Mouse (Mus musculus) intestine, embryonic 16.5 days (tissue): ENCODE measurements around the gene Cux2. TPM values are rescaled to one million over a fixed set of nuclear protein-coding genes. Genes with fewer than 3 reads are reported as not detected.

ENCODE experiments used
- ATAC-seq: fragments of 200-750 bp; cut with Nextera tagmentation; 2 replicates; pipeline ENCODE4 v1.8.0; 2017; ENCODE audit warnings: moderate TSS enrichment, moderate library complexity
- H3K27ac ChIP-seq: fragments of 300-500 bp; sonication (generic); 2 replicates; pipeline ENCODE4 v1.5.1; 2014; ENCODE audit warnings: mild to moderate bottlenecking, low read length
- H3K27me3 ChIP-seq: fragments of 300-500 bp; sonication (generic); replicated peaks from 2 replicates; pipeline ENCODE4 v1.6.1; 2014; ENCODE audit warnings: low read length, control low read depth, mixed read lengths; ENCODE audit not compliant: control insufficient read depth, insufficient read depth
- H3K36me3 ChIP-seq: fragments of 300-500 bp; sonication (generic); 2 replicates; pipeline ENCODE4 v1.6.1; 2014; ENCODE audit warnings: low read length, control low read depth; ENCODE audit not compliant: control insufficient read depth, insufficient read depth
- H3K4me1 ChIP-seq: fragments of 300-500 bp; sonication (generic); 2 replicates; pipeline ENCODE4 v1.6.1; 2014; ENCODE audit warnings: low read length, control low read depth, mixed read lengths; ENCODE audit not compliant: control insufficient read depth, insufficient read depth
- H3K4me2 ChIP-seq: fragments of 300-500 bp; sonication (generic); 2 replicates; pipeline ENCODE4 v1.6.1; 2014; ENCODE audit warnings: low read depth, low read length, control low read depth
- H3K4me3 ChIP-seq: fragments of 300-500 bp; sonication (generic); 2 replicates; pipeline ENCODE4 v1.5.1; 2014; ENCODE audit warnings: mild to moderate bottlenecking, low read length
- H3K9ac ChIP-seq: fragments of 300-500 bp; sonication (generic); 2 replicates; pipeline ENCODE4 v1.6.1; 2014; ENCODE audit warnings: low read depth, low read length
- H3K9me3 ChIP-seq: fragments of 300-500 bp; sonication (generic); 2 replicates; pipeline ENCODE4 v1.6.1; 2016; ENCODE audit warnings: low read length, control low read depth; ENCODE audit not compliant: control insufficient read depth
- WGBS: fragments of 180-500 bp; shearing (Covaris S2); extraction: QIAGEN DNeasy Blood & Tissue Kit; methylation state at CpG from one replicate; pipeline ENCODE4 v1.1.7; 2014; 5-methylcytosine and 5-hydroxymethylcytosine counted together
- polyA plus RNA-seq: library from polyadenylated mRNA; unstranded; fragments of >200 nt; fragmentation: Nextera tagmentation; extraction: Ambion mirVana; gene quantifications from 2 replicates; pipeline ENCODE4 v1.2.1, GENCODE M21; 2015

Gene Cux2
- polyA plus RNA-seq, 1 experiment from 2014 or later, result 4.8 TPM

DNA sequence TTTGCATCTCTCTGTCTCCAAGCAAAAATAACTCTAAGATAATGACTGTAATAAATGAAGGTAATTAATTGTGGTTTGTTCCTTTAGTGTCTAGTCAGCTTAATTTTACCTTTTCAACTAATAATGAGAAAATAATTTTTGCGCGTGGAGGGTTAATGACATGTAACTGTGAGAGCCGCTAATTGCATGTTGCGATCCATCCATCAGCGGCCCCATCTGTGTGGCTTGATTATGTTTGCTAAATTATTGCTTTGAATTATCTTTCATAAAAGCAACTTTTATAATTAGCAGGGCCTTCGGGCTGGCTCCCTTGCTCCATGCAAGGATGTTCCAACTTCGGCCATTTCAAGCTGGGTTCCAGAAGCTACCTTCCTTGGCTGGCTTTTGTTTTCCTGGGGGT is 130.7 kb downstream of the Cux2 start:
- H3K4me1 ChIP-seq, result no peaks in the 10 kb centered on the region
- no peak overlapping the region for H3K4me3 ChIP-seq
- ATAC-seq, result no peak
- no peak overlapping the region for H3K4me2 ChIP-seq
- no peak overlapping the region for H3K9ac ChIP-seq
- no peaks in the 10 kb centered on the region for H3K9me3 ChIP-seq
- no peak overlapping the region for H3K27ac ChIP-seq
- H3K36me3 ChIP-seq, result no peaks in the 10 kb centered on the region
- WGBS, result 84% methylated on average over 7 of the region's 7 CpGs
- H3K27me3 ChIP-seq, result 0 out of 2 replicates have a peak, but pooled peaks cover 2% of the 10 kb centered on the region

DNA sequence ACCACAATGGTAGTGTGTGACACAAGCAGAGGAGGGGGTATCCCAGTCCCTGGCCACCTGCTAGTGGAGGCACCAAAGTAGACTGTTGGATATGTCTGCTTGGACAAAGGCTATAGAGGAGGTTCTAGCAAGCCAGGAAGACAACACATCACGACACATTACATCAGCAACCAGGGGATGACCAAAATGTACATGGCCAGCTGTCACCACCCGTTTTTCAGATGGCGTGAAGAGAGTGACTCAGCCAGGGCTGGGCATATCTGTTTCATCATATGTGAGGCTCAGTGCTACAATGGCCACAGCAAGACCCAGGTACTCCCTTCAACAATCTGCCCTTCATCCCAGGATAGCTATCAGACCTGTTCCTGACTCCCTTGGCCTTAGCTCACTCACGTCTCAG is 133.1 kb downstream of the Cux2 start:
- no peak for ATAC-seq
- no peaks in the 10 kb centered on the region for H3K9me3 ChIP-seq
- H3K4me3 ChIP-seq, result no peak overlapping the region
- no peak overlapping the region for H3K9ac ChIP-seq
- no peaks in the 10 kb centered on the region for H3K27me3 ChIP-seq
- H3K36me3 ChIP-seq, result no peaks in the 10 kb centered on the region
- H3K27ac ChIP-seq, result no peak overlapping the region
- 81% methylated on average over 4 of the region's 4 CpGs for WGBS
- H3K4me2 ChIP-seq, result no peak overlapping the region
- no peaks in the 10 kb centered on the region for H3K4me1 ChIP-seq

DNA sequence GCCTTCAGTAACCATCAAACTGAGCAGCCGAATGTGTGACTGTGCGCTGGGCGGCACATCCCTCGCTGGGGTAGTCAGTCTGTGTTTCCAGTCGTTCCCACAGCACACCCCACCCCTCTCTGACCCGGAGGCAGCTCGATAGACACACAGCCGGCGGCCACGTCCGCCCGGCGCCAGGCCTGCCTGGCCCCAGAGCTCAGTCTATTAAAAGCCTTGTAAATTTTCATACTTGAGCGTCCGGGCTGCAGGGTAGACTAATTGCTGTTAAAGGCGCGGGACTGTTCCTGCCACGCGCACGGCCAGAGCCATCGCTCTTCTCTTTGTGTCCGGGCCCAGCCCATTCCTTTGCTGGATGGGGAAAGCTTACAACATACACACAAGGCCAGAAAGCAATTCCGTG is 135.9 kb downstream of the Cux2 start:
- Histone ChIP-seq H3K36me3 (no peaks in the 10 kb centered on the region), H3K9ac (no peak overlapping the region), H3K27ac (0 out of 2 replicates have a peak overlapping the region, but pooled peaks have one; percentile 14), H3K4me3 (no peak overlapping the region), H3K9me3 (no peaks in the 10 kb centered on the region), H3K4me2 (no peak overlapping the region), H3K4me1 (no peaks in the 10 kb centered on the region), H3K27me3 (no peaks in the 10 kb centered on the region)
- peak; percentile 56 for ATAC-seq
- 34% methylated on average over 23 of the region's 23 CpGs for WGBS

DNA sequence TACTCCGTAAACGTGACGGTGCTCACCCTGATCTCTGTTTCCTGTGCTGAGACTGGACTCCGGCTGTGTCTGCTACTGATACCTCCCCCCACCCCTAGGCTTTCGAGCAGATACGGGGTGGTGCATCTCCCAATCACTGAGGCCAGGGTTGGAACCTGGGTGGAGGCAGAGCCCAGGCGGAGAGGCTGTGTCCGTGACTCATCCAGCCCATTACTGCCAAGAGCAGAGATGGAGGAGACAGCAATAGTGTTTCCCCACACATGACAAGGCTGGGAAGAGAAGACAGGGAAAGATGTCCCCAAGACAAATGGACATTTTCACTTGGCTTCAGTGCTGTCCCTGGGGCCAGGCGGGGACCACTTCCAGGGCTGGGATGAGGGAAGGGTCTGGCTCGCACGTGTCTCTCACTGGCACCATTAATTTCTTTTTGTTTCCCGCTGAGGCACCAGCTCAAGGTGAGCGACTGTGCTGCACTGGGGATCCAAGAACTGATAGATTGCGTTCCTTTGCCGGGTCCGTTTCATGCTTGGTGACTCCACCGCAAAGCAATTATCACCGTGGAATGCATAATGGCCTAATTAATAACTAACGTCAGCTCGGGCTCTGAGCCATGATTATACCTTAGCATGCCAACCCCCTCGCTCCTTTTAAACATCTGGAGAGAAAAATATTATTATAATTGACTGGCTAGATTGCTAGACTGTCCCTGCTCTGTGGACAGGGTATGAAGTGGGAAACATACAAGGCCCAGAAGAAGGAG is 140.5 kb downstream of the Cux2 start:
- H3K4me3 ChIP-seq, result no peak overlapping the region
- H3K4me1 ChIP-seq, result no peaks in the 10 kb centered on the region
- no peak overlapping the region for H3K27ac ChIP-seq
- WGBS, result 72% methylated on average over 21 of the region's 21 CpGs
- H3K27me3 ChIP-seq, result no peaks in the 10 kb centered on the region
- no peak overlapping the region for H3K4me2 ChIP-seq
- H3K9ac ChIP-seq, result no peak overlapping the region
- no peaks in the 10 kb centered on the region for H3K9me3 ChIP-seq
- no peaks in the 10 kb centered on the region for H3K36me3 ChIP-seq
- no peak for ATAC-seq

DNA sequence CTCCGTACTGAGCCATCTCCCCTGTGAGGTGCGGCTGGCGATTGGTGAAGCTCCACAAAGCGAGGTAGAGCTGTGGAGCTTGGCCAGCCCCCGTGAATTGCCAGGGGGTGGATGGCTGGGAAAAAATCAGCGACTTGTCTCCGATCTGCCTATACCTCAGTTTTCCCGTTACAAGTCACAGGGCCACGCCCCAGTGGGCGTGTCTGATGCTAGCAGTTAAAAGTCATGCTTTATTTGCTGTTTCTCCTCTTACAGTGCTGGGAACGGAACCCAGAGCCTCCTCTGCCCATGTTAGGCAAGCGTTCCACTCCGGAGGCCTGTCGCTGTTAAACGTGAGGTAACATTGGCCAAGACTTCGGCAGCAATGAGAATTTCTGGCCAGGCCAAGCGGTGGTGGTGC is 144.2 kb downstream of the Cux2 start:
- ATAC-seq, result no peak
- Histone ChIP-seq H3K4me2 (no peak overlapping the region), H3K9me3 (no peaks in the 10 kb centered on the region), H3K9ac (no peak overlapping the region), H3K27ac (no peak overlapping the region), H3K4me1 (no peaks in the 10 kb centered on the region), H3K4me3 (no peak overlapping the region), H3K27me3 (no peaks in the 10 kb centered on the region), H3K36me3 (no peaks in the 10 kb centered on the region)
- 81% methylated on average over 17 of the region's 17 CpGs for WGBS

DNA sequence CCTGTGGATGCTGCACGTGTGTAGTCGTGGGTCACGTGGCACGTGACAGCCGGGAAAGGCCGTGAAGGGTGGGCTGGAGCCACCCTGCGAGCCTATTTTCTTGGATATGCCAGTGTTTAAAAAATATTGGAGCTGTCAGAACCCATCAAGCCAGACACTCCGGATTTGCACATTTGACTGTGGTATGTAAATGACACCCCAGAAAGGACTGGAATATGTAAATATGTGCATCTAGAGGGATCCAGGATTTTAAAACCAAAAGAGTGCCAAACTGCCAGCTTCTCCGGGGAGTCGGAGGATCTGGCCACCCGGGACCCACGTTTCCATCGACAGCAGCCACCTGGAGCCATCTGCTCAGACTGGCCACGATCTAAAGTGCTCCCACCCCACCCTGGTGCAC is 145.1 kb downstream of the Cux2 start:
- H3K27me3 ChIP-seq, result no peaks in the 10 kb centered on the region
- H3K4me2 ChIP-seq, result no peak overlapping the region
- H3K9ac ChIP-seq, result no peak overlapping the region
- no peak overlapping the region for H3K4me3 ChIP-seq
- no peaks in the 10 kb centered on the region for H3K9me3 ChIP-seq
- no peaks in the 10 kb centered on the region for H3K36me3 ChIP-seq
- H3K4me1 ChIP-seq, result no peaks in the 10 kb centered on the region
- ATAC-seq, result no peak
- H3K27ac ChIP-seq, result no peak overlapping the region
- 84% methylated on average over 14 of the region's 14 CpGs for WGBS

DNA sequence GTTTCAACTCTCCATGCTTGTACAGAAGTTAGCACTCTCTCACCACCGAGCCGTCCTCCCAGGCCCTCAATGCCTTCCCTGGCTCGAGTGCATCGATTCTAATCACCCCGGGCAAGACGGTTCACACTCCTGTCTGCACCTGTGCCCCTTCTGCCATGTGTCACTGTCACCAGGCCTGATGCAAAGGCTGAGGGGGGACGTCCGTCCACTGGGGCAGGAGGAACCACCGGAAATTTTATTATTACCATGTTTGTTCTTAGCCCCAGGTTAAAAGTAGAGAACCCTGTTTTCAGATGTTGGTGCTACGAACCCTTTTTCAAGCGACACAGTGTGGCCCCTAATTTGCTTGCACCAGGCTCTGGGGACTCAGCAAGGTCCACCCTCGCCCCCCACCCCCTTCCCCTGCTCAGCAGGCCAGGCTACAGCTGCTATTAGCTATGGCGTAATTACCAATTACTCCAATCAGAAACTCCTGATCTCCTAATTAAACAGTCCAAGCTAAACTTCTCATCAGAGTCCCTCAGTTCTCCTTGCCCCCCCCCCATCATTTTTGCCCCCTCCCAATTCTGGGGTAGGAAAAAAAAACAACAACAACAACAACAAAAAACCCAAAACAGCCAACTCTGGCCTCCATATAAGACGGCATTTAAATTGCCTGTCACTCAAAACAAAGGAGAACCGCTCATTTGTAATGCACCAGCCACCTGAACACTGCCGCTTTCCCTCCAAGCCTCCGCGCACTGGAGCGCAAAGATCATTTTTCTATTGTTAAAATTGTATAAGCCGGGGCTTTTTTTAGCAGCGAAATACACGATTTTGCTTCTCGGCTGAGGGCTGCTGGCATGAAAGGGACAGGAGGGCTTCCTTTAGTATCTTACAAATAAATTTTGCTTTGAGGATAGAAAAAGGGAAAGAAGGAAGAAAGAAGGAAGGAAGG is 146.8 kb downstream of the Cux2 start:
- Histone ChIP-seq H3K27ac (no peak overlapping the region), H3K9me3 (no peaks in the 10 kb centered on the region), H3K4me3 (no peak overlapping the region), H3K27me3 (no peaks in the 10 kb centered on the region), H3K4me2 (no peak overlapping the region), H3K9ac (no peak overlapping the region), H3K4me1 (no peaks in the 10 kb centered on the region), H3K36me3 (no peaks in the 10 kb centered on the region)
- WGBS, result 72% methylated on average over 23 of the region's 23 CpGs
- ATAC-seq, result no peak

DNA sequence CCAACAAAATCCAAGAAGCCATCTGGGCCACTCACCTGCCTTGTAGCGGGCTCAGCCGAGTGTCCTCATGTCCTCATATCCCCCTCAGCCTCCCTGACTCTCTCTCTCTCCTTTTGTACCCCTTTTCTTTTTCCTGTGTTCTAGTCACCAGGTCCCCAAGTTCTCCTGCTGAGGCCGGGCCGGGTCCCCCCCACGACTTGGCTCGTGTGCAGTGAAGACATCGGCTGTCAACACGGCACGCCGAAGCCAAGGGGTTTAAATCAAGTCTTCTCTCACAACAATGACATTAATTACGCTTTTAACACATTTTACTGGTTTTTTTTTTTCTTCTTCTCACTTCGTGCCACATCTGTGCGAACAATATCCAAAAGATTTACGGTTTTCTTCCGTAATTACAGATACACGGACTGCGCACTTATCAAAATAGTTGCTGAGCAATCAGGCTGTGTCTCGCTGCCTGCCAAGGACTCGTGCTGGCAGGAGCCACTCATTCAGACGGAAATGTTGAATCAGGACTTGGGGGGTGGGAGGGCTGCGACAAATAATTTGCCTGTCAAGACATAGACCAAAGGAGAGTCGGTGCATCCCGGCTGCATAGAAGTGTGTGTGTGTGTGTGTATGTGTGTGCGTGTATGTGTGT is 154.7 kb downstream of the Cux2 start:
- Histone ChIP-seq H3K4me1 (no peaks in the 10 kb centered on the region), H3K9ac (no peak overlapping the region), H3K4me2 (no peak overlapping the region), H3K36me3 (no peaks in the 10 kb centered on the region), H3K9me3 (no peaks in the 10 kb centered on the region), H3K27ac (no peak overlapping the region), H3K4me3 (no peak overlapping the region), H3K27me3 (no peaks in the 10 kb centered on the region)
- ATAC-seq, result no peak
- 41% methylated on average over 24 of the region's 24 CpGs for WGBS

DNA sequence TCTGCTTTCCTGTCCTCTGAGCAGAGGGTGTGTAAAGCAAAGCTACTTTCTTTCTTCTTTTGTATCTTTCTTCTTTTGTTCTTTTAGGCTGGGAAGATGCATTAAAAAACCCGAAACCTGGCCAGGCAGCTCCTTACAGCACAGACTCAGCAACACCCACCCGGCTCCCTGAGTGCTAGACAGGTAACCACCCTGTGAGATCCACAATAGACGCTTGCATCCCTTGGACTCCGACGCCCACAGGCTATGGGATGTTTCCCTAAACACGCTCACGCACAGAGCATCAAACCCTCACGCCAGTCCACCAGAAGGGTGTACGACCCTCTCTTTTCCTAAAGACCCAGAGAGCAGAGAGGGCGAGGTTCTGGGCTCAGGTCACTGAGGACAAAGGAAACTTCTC is 155.3 kb downstream of the Cux2 start:
- no peaks in the 10 kb centered on the region for H3K9me3 ChIP-seq
- H3K27ac ChIP-seq, result no peak overlapping the region
- WGBS, result 70% methylated on average over 10 of the region's 10 CpGs
- no peak overlapping the region for H3K4me2 ChIP-seq
- no peak overlapping the region for H3K4me3 ChIP-seq
- no peaks in the 10 kb centered on the region for H3K27me3 ChIP-seq
- no peaks in the 10 kb centered on the region for H3K36me3 ChIP-seq
- H3K4me1 ChIP-seq, result no peaks in the 10 kb centered on the region
- no peak overlapping the region for H3K9ac ChIP-seq
- no peak for ATAC-seq
